Mouse (Mus musculus) macrophage (primary cell): ENCODE measurements around the gene Ankrd13b. TPM values are rescaled to one million over a fixed set of nuclear protein-coding genes. Genes with fewer than 3 reads are reported as not detected.
A peak's percentile ranks its signal among the peaks of the same experiment; 100 is the strongest.

Source experiments
- H3K27ac ChIP-seq: fragments of 350-480 bp; formaldehyde crosslinking; 2 replicates; pipeline ENCODE4 v1.9.0; 2021
- H3K36me3 ChIP-seq: fragments of 350-480 bp; formaldehyde crosslinking; 2 replicates; pipeline ENCODE4 v1.9.0; 2021; ENCODE audit errors: inconsistent target
- H3K4me3 ChIP-seq: fragments of 350-480 bp; formaldehyde crosslinking; 2 replicates; pipeline ENCODE4 v1.9.0; 2021; ENCODE audit errors: inconsistent target
- H3K79me2 ChIP-seq: fragments of 350-480 bp; formaldehyde crosslinking; 2 replicates; pipeline ENCODE4 v1.9.0; 2021; ENCODE audit errors: inconsistent target
- WGBS: methylation state at CpG from one replicate; pipeline ENCODE4 v1.1.7; 2026; ENCODE audit warnings: inconsistent platforms; ENCODE audit not compliant: missing documents; 5-methylcytosine and 5-hydroxymethylcytosine counted together
- polyA plus RNA-seq: library from polyadenylated mRNA; stranded (reverse); fragments of 250-400 nt; gene quantifications from 3 replicates; pipeline ENCODE4 v1.2.4, GENCODE M21; 2018; ENCODE audit warnings: inconsistent platforms

Gene Ankrd13b
- polyA plus RNA-seq, 1 experiment from 2014 or later, result 3.3 TPM

DNA sequence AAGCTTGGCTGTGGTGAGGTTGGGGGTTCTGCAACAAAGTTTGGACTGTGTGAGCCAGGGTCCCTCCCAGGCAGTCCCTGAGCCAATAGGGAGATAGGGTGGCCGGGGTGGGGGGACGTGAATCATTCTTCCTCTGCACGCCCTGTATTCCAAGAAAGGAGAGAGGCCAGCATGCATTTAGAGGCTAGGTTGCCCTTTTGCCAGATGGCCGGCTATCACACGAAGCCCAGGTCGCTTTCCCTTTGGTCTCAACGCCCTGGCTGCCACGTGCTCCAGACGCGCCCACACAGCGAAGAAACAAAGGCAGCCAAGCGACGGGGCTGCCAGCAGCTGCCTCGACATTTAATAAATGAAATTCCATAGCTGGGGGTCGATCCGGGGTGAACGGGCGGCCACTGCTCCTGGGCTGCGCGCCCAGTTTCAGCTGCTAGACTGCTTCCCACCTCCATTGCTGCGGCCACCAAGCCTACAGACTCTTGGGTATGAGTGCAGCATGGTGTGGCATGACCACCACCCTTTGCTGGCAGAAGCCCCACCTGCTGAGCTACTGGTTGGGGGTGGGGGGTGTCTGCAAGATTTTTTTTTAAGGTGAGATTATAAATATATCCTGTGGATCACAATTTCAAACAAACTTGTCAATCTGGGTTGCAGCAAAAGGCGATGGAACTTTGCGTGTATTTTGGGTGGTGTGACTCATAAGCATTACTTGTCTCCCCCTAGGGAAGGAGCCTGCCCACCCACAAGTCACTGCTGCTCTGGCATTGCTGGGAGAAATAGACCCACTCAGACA is 2.2 kb upstream of the Ankrd13b start:
- Histone ChIP-seq H3K4me3 (peak overlapping the region; percentile 57), H3K27ac (peak overlapping the region; percentile 58), H3K36me3 (no peaks in the 10 kb centered on the region), H3K79me2 (peaks cover 30% of the 10 kb centered on the region)
- 2% methylated on average over 23 of the region's 23 CpGs for WGBS

GRCm38 (mm10) chr11:77491123-77491501 is 1.6 kb upstream of the Ankrd13b start:
- 3% methylated on average over 13 of the region's 13 CpGs for WGBS
- peak overlapping the region; percentile 58 for H3K27ac ChIP-seq

DNA sequence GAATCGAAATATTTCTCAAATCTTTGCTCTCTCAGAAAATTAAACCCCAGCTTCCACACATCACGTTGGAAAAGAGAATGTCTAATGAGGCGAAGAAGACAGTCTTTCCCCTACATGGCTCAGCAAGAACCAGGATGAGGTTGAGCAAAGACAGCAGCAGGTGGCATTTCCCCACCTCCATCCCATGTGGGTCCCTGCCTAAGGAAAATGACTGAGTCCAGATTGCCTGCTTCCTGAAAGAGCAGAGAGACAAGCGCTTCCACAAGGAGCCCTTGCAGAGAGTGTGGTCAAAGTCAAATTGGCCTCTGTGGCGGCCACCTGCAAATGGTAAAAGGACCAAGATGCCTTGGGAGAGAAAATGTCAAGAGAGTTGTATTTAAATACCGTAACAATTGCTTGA is 973 bp upstream of the Ankrd13b start:
- Histone ChIP-seq H3K4me3 (no peak overlapping the region), H3K79me2 (peaks cover 25% of the 10 kb centered on the region), H3K27ac (no peak overlapping the region), H3K36me3 (no peaks in the 10 kb centered on the region)
- WGBS, result 77% methylated on average over 6 of the region's 6 CpGs

More at GRCm38 (mm10) chr11:77491123-77491501, 1.6 kb upstream of the Ankrd13b start:
- Histone ChIP-seq H3K4me3 (peak overlapping the region; percentile 57; the same call in 1 of the 2 replicates), H3K36me3 (no peaks in the 10 kb centered on the region), H3K79me2 (peaks cover 25% of the 10 kb centered on the region)

- WGBS, result 11% methylated on average over 55 of the region's 55 CpGs
- H3K27ac ChIP-seq, result no peak overlapping the region
- H3K4me3 ChIP-seq, result peak overlapping the region; percentile 21; the same call in 1 of the 2 replicates
- H3K36me3 ChIP-seq, result no peaks in the 10 kb centered on the region
- H3K79me2 ChIP-seq, result peaks cover 11% of the 10 kb centered on the region
These were observed 502 bp downstream of the Ankrd13b start for GRCm38 (mm10) chr11:77488771-77489581.

DNA sequence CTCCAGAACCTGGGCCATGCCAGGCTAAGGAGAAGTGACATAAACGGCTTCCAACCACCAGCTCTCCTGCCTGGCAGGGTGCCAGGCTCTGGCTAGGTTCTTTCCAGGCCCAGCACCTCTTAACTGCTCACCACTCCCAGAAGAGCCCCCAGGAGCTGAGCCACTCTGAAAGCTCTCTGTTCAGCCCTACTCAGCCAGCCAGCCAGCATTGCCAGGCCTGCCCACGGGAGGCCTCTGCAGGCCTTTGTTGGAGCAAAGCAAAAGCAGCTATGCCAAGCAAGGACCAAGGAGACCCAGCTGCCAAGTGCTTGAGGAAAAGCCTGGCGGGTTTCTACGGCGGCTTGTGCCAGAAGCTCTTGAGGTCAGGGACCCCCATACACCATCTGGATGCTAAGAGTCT is 2.7 kb downstream of the Ankrd13b start:
- no peak overlapping the region for H3K4me3 ChIP-seq
- WGBS, result 84% methylated on average over 5 of the region's 5 CpGs
- H3K79me2 ChIP-seq, result peaks cover 8% of the 10 kb centered on the region; the same call in 1 of the 2 replicates
- H3K27ac ChIP-seq, result no peak overlapping the region
- H3K36me3 ChIP-seq, result no peaks in the 10 kb centered on the region

DNA sequence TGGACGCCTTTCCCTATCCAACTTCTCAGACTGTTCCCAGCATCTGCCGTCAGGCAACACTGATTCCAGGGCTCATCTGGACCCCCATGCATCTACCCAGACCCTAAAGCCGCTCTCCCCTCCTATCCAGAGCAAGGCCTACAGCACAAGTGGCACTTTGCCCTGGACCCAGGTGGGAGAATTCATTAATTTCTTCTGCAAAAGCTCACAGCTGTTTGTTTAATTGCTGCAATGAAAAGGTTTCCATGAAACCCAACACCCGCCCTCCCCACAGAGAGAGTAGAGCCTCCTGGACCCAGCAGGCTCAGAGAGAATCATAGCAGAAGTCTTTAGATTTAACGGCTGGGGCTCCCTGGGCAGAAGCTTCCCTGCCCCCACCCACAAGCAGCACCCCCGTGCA is 4.2 kb downstream of the Ankrd13b start:
- H3K79me2 ChIP-seq, result peaks cover 8% of the 10 kb centered on the region; the same call in 1 of the 2 replicates
- no peak overlapping the region for H3K27ac ChIP-seq
- H3K36me3 ChIP-seq, result no peaks in the 10 kb centered on the region
- 81% methylated on average over 6 of the region's 6 CpGs for WGBS
- no peak overlapping the region for H3K4me3 ChIP-seq

GRCm38 (mm10) chr11:77483510-77484255 is 5.8 kb downstream of the Ankrd13b start:
- H3K27ac ChIP-seq, result peak overlapping the region; percentile 8; the same call in 1 of the 2 replicates

GRCm38 (mm10) chr11:77483043-77483442 is 6.4 kb downstream of the Ankrd13b start:
- H3K27ac ChIP-seq, result 0 out of 2 replicates have a peak overlapping the region, but pooled peaks have one; percentile 8
- 65% methylated on average over 3 of the region's 3 CpGs for WGBS
- peaks cover 8% of the 10 kb centered on the region; the same call in 1 of the 2 replicates for H3K79me2 ChIP-seq
- H3K36me3 ChIP-seq, result no peaks in the 10 kb centered on the region
- no peak overlapping the region for H3K4me3 ChIP-seq

More at GRCm38 (mm10) chr11:77483510-77484255, 5.8 kb downstream of the Ankrd13b start:
- WGBS, result 64% methylated on average over 11 of the region's 11 CpGs
- Histone ChIP-seq H3K36me3 (no peaks in the 10 kb centered on the region), H3K79me2 (peaks cover 8% of the 10 kb centered on the region; the same call in 1 of the 2 replicates), H3K4me3 (no peak overlapping the region)

DNA sequence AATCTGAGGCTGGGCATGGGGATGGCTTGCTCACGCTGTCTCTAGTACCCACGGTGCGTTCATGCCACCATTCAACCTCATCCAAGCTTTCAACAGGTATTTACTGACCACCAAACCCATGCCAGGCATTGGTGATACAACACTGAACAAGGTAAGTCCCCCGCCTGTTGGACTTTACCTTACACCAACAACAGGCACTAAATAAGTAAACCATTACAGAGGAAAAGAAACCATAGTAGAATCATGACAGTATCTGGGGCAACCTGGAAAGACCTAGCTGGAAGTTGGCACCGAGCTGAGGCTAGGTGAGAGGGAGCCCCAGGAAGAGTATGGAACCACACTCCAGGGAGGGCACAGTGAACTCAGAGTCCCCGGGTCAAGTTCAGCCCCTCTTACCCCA is 12.6 kb downstream of the Ankrd13b start:
- no peak overlapping the region for H3K27ac ChIP-seq
- no peaks in the 10 kb centered on the region; the same call in 1 of the 2 replicates for H3K79me2 ChIP-seq
- WGBS, result 95% methylated on average over 6 of the region's 6 CpGs
- H3K4me3 ChIP-seq, result no peak overlapping the region
- no peaks in the 10 kb centered on the region for H3K36me3 ChIP-seq

DNA sequence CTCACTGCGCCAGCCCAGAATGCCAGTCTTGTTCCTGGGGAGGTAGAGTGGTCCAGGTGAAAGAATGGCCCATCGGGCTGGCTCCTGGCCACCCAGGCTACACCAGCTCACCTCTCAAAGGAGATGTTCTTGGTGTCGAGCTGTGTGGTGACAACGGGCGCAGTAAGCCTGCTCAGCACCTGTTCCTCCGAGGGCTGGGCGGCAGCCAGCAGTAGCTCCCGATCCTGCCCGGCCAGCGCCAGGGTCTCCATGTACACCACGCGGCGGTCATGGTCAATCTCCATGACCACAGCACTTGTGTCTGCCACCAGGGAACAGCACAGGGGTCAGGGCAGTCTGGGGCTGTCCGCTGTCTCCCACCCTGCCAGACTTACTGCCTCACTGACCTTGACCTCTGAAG is 13.3 kb downstream of the Ankrd13b start:
- Histone ChIP-seq H3K79me2 (no peaks in the 10 kb centered on the region; the same call in 1 of the 2 replicates), H3K4me3 (no peak overlapping the region), H3K27ac (no peak overlapping the region), H3K36me3 (no peaks in the 10 kb centered on the region)
- 95% methylated on average over 14 of the region's 14 CpGs for WGBS

- Histone ChIP-seq H3K36me3 (no peaks in the 10 kb centered on the region), H3K4me3 (no peak overlapping the region), H3K79me2 (no peaks in the 10 kb centered on the region), H3K27ac (no peak overlapping the region)
- 96% methylated on average over 11 of the region's 16 CpGs for WGBS
These were observed 16.7 kb downstream of the Ankrd13b start for GRCm38 (mm10) chr11:77472775-77473174.

GRCm38 (mm10) chr11:77471407-77471806 is 18.1 kb downstream of the Ankrd13b start:
- H3K27ac ChIP-seq, result no peak overlapping the region
- no peak overlapping the region for H3K4me3 ChIP-seq
- no peaks in the 10 kb centered on the region for H3K36me3 ChIP-seq
- no peaks in the 10 kb centered on the region for H3K79me2 ChIP-seq
- 96% methylated on average over 29 of the region's 29 CpGs for WGBS

DNA sequence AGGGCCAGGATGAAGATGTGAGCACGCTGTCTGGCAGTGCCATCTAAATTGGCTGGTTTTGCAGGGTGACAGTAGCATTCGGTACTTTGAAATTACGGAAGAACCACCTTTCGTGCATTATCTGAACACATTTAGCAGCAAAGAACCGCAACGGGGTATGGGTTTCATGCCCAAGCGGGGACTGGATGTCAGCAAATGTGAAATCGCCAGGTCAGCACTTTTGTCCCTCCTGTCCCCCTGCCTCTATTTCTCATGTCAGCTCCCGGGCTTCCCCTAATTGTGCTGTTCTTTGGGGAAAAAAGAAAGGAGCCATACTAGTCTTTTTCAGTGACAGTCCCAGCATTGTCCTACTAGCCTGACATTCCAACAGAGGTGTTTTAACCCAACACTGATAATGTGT is 21.1 kb downstream of the Ankrd13b start:
- H3K4me3 ChIP-seq, result no peak overlapping the region
- H3K36me3 ChIP-seq, result no peaks in the 10 kb centered on the region
- 92% methylated on average over 9 of the region's 9 CpGs for WGBS
- H3K79me2 ChIP-seq, result no peaks in the 10 kb centered on the region
- H3K27ac ChIP-seq, result no peak overlapping the region

DNA sequence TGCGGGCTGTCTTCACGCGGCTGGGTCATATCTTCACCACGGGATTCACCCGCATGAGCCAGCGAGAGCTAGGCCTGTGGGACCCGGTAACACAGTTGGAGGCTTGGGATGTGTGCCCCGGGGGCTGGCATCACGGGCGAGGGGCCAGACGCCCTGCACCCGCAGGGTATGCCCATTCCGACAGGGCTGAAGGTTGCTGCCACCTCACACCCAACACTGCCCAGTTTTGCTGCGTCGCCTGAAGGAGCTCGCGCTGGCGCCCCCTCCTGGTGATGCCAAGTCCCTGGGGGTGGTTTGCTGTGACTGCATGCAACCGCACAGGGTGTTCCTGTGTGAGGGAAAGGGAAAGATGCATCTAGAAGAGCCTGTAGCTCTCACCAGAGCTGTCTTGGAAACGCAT is 21.7 kb downstream of the Ankrd13b start:
- 22% methylated on average over 20 of the region's 20 CpGs for WGBS
- H3K4me3 ChIP-seq, result no peak overlapping the region
- no peak overlapping the region for H3K27ac ChIP-seq
- no peaks in the 10 kb centered on the region for H3K79me2 ChIP-seq
- H3K36me3 ChIP-seq, result no peaks in the 10 kb centered on the region
